Mouse (Mus musculus): ENCODE measurements around the gene Sapcd1. TPM values are rescaled to one million over a fixed set of nuclear protein-coding genes. Genes with fewer than 3 reads are reported as not detected.
A peak's percentile ranks its signal among the peaks of the same experiment; 100 is the strongest.

Gene Sapcd1
- polyA plus RNA-seq, 1 experiment from 2014 or later: 0.64 TPM

- in situ Hi-C loops (cut with MboI; ENCODE audit: low pct_unique_long_range_greater_than_20kb): no loop called here
- ATAC-seq (no peak), DNase-seq (ENCODE audit: low read depth, low spot score) (no peak)
- no peaks in the 10 kb centered on the region for H3K27me3 ChIP-seq
- no peak for TF ChIP-seq CTCF (IDR thresholded peaks at IDR 0.05)
- POLR2A ChIA-PET: no interaction called here
- CTCF ChIA-PET: interaction anchor here (2.5 kb wide), 1 partner anchor 11 kb away, joined by 8 read pairs; no protein-coding TSS in a partner anchor
These were observed 33.1 kb downstream of the Sapcd1 start for GRCm38 (mm10) chr17:34994751-34995150.

GRCm38 (mm10) chr17:34984218-34984617, 43.6 kb downstream of the Sapcd1 start:
- peak; percentile 80 for TF ChIP-seq CTCF (IDR thresholded peaks at IDR 0.05)
- ChIA-PET CTCF (interaction anchor here (0.8 to 3.2 kb wide), 11 partner anchors 11 to 194 kb away, joined by 3 to 22 read pairs (median 4); no protein-coding TSS in a partner anchor), POLR2A (interaction anchor here (0.7 kb wide), 2 partner anchors 28 to 971 kb away, joined by 3 to 4 read pairs; no protein-coding TSS in a partner anchor)
- in situ Hi-C loops (cut with MboI; ENCODE audit: low pct_unique_long_range_greater_than_20kb): loop anchor here (5.0 kb wide), 1 partner anchor 67 kb away; no protein-coding TSS in a partner anchor
- H3K27me3 ChIP-seq: no peaks in the 10 kb centered on the region
- ATAC-seq (no peak), DNase-seq (ENCODE audit: low read depth, low spot score) (no peak)

DNA sequence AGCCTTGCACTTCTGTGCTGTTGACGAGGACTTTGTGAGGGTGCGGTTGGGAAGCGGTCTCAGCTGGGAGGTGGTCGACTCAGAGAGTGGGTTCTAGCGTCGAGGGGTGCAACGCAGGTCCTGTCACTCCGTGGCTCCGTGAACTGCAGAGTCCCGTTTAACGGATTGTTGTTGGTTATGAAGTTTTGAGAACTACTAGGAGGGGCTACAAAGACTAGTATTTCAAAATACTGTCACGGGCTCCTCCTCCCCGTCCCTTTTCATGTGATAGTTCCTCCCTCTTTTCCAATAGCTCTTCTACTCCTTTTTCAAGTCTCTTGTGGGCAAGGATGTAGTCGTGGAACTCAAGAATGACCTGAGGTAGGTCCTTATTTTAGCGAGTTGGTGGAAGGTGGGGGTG, 45.5 kb downstream of the Sapcd1 start:
- CTCF ChIA-PET: interaction anchor here (3.2 kb wide), 1 partner anchor 27 kb away, joined by 20 read pairs; no protein-coding TSS in a partner anchor
- POLR2A ChIA-PET: interaction anchor here (1.5 kb wide), 1 partner anchor 8 kb away, joined by 8 read pairs; no protein-coding TSS in a partner anchor
- in situ Hi-C loops (cut with MboI; ENCODE audit: low pct_unique_long_range_greater_than_20kb): loop anchor here (5.0 kb wide), 1 partner anchor 65 kb away; no protein-coding TSS in a partner anchor
- ATAC-seq (no peak), DNase-seq (ENCODE audit: low read depth, low spot score) (no peak)
- no peaks in the 10 kb centered on the region for H3K27me3 ChIP-seq
- no peak for TF ChIP-seq CTCF (IDR thresholded peaks at IDR 0.05)

- ChIA-PET POLR2A (interaction anchor here (0.8 to 1.5 kb wide), 7 partner anchors 8 to 27 kb away, joined by 3 to 8 read pairs (median 5); no protein-coding TSS in a partner anchor), CTCF (interaction anchor here (0.9 to 3.2 kb wide), 9 partner anchors 14 to 127 kb away, joined by 3 to 23 read pairs (median 4); no protein-coding TSS in a partner anchor)
- in situ Hi-C loops (cut with MboI; ENCODE audit: low pct_unique_long_range_greater_than_20kb): loop anchor here (5.0 kb wide), 1 partner anchor 64 kb away; no protein-coding TSS in a partner anchor
- DNase-seq (ENCODE audit: low read depth, low spot score) (no peak), ATAC-seq (peak; percentile 58)
- no peaks in the 10 kb centered on the region for H3K27me3 ChIP-seq
- TF ChIP-seq CTCF (IDR thresholded peaks at IDR 0.05): no peak
These were observed 46.1 kb downstream of the Sapcd1 start, which contains the start of gene Lsm2 for GRCm38 (mm10) chr17:34981690-34982180. Gene Lsm2, plus strand, starts transcription at chr17:34981862.

DNA sequence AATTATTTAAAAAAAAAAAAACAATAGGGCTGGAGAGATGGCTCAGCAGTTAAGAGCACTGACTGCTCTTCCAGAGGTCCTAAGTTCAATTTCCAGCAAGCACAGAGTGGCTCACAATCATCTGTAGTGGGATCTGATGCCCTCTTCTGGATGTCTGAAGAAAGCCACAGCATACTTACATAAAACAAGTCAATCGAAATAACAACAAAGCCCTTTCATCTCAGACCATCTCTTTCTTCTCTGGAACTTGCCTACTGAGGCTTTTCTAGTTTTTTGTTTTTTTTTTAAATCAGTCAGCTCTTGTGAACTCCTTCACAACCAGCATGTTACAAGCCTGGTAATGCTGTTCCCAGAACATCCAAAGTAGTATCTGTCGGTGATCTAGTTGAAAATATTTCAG, 47.2 kb downstream of the Sapcd1 start:
- no peak for ATAC-seq
- POLR2A ChIA-PET: interaction anchor here (0.9 to 1.4 kb wide), 4 partner anchors 13 to 26 kb away, joined by 3 to 7 read pairs (median 4); no protein-coding TSS in a partner anchor
- CTCF ChIA-PET: interaction anchor here (0.7 to 2.9 kb wide), 8 partner anchors 13 to 126 kb away, joined by 3 to 23 read pairs (median 4); no protein-coding TSS in a partner anchor

DNA sequence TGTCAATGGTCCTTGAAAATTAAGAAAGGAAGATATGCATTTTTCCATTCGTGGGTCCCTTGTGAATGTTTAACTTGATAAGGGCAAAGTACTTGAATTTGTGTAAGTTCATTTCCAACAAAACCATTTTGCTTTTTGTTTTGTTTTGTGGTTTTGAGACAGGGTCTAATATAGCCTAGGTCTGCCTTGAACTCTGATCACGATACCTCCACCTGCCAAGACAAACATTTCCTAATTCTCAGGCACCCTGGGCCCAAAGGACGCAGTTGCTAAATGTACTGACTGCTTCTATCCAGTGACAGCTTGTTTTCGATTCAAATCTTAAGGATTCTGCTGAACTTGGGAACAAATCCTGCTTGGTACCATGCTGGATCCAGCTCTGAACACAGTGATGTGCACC, 48.2 kb downstream of the Sapcd1 start:
- ATAC-seq: no peak
- in situ Hi-C loops (cut with MboI; ENCODE audit: low pct_unique_long_range_greater_than_20kb): loop anchor here (5.0 kb wide), 1 partner anchor 62 kb away; no protein-coding TSS in a partner anchor

More for the DNA sequence above, 47.2 kb downstream of the Sapcd1 start:
- H3K27me3 ChIP-seq: no peaks in the 10 kb centered on the region
- peak; percentile 86 for TF ChIP-seq CTCF (IDR thresholded peaks at IDR 0.05)
- in situ Hi-C loops (cut with MboI; ENCODE audit: low pct_unique_long_range_greater_than_20kb): loop anchor here (5.0 kb wide), 1 partner anchor 63 kb away; no protein-coding TSS in a partner anchor
- no peak for DNase-seq (ENCODE audit: low read depth, low spot score)

GRCm38 (mm10) chr17:34978239-34978638, 49.6 kb downstream of the Sapcd1 start:
- TF ChIP-seq CTCF (IDR thresholded peaks at IDR 0.05): no peak
- ChIA-PET POLR2A (no interaction called here), CTCF (interaction anchor here (2.9 kb wide), 1 partner anchor 22 kb away, joined by 12 read pairs; no protein-coding TSS in a partner anchor)
- no peaks in the 10 kb centered on the region for H3K27me3 ChIP-seq
- in situ Hi-C loops (cut with MboI; ENCODE audit: low pct_unique_long_range_greater_than_20kb): no loop called here
- DNase-seq (ENCODE audit: low read depth, low spot score) (no peak), ATAC-seq (no peak)

More for the DNA sequence above, 48.2 kb downstream of the Sapcd1 start:
- POLR2A ChIA-PET: interaction anchor here (0.5 kb wide), 1 partner anchor 1484 kb away, joined by 7 read pairs; no protein-coding TSS in a partner anchor
- no peak for DNase-seq (ENCODE audit: low read depth, low spot score)
- H3K27me3 ChIP-seq: no peaks in the 10 kb centered on the region
- CTCF ChIA-PET: interaction anchor here (0.7 to 2.9 kb wide), 5 partner anchors 12 to 36 kb away, joined by 3 to 23 read pairs (median 3); no protein-coding TSS in a partner anchor
- no peak for TF ChIP-seq CTCF (IDR thresholded peaks at IDR 0.05)

- ATAC-seq: no peak
- CTCF ChIA-PET: interaction anchor here (1.3 to 2.9 kb wide), 2 partner anchors 9 to 21 kb away, joined by 4 to 12 read pairs; no protein-coding TSS in a partner anchor
- no peaks in the 10 kb centered on the region for H3K27me3 ChIP-seq
These were observed 50.8 kb downstream of the Sapcd1 start for GRCm38 (mm10) chr17:34977000-34977399.

More at GRCm38 (mm10) chr17:34977000-34977399, 50.8 kb downstream of the Sapcd1 start:
- no peak for TF ChIP-seq CTCF (IDR thresholded peaks at IDR 0.05)
- POLR2A ChIA-PET: interaction anchor here (0.9 to 1.2 kb wide), 2 partner anchors 12 to 25 kb away, joined by 3 to 4 read pairs; no protein-coding TSS in a partner anchor
- in situ Hi-C loops (cut with MboI; ENCODE audit: low pct_unique_long_range_greater_than_20kb): no loop called here
- no peak for DNase-seq (ENCODE audit: low read depth, low spot score)

Other genes starting within 250 kb of the Sapcd1 start
- gene Cyp21a1, start 223.5 kb downstream of the Sapcd1 start, polyA plus RNA-seq (2021): not detected
- 50.8 TPM for gene Stk19, start 191.1 kb downstream of the Sapcd1 start, polyA plus RNA-seq (2021)
- gene Dxo, start 191.0 kb downstream of the Sapcd1 start, polyA plus RNA-seq (2021): 34.4 TPM
- gene Skiv2l, start 177.8 kb downstream of the Sapcd1 start, polyA plus RNA-seq (2021): 69.3 TPM
- gene Nelfe, start 177.6 kb downstream of the Sapcd1 start, polyA plus RNA-seq (2021): 73.2 TPM
- 3.1 TPM for gene Cfb, start 165.5 kb downstream of the Sapcd1 start, polyA plus RNA-seq (2021)
- gene Zbtb12, start 148.5 kb downstream of the Sapcd1 start, polyA plus RNA-seq (2021): 33.5 TPM
- gene Gm20547, start 146.0 kb downstream of the Sapcd1 start, polyA plus RNA-seq (2021): not detected
- 0.65 TPM for gene C2, start 129.8 kb downstream of the Sapcd1 start, polyA plus RNA-seq (2021)
- gene Ehmt2, start 129.5 kb downstream of the Sapcd1 start, polyA plus RNA-seq (2021): 200 TPM
- 0.37 TPM for gene Slc44a4, start 113.5 kb downstream of the Sapcd1 start, polyA plus RNA-seq (2021)
- gene Neu1, start 96.8 kb downstream of the Sapcd1 start, polyA plus RNA-seq (2021): 75.4 TPM
- 47.3 TPM for gene Hspa1b, start 68.8 kb downstream of the Sapcd1 start, polyA plus RNA-seq (2021)
- gene Gm20481, start 58.1 kb downstream of the Sapcd1 start, polyA plus RNA-seq (2021): 1.2 TPM
- gene Hspa1a, start 55.9 kb downstream of the Sapcd1 start, polyA plus RNA-seq (2021): 9.2 TPM
- 1.9 TPM for gene Hspa1l, start 55.3 kb downstream of the Sapcd1 start, polyA plus RNA-seq (2021)
- gene Lsm2, start 46.2 kb downstream of the Sapcd1 start, polyA plus RNA-seq (2021): 64.4 TPM
- 123 TPM for gene Vars, start 27.0 kb downstream of the Sapcd1 start, polyA plus RNA-seq (2021)
- gene Vwa7, start 11.4 kb downstream of the Sapcd1 start, polyA plus RNA-seq (2021): 1.2 TPM
- 2.9 TPM for gene Msh5, start 18.7 kb upstream of the Sapcd1 start, polyA plus RNA-seq (2021)
- gene Clic1, start 21.9 kb upstream of the Sapcd1 start, polyA plus RNA-seq (2021): 671 TPM
- gene Ddah2, start 31.0 kb upstream of the Sapcd1 start, polyA plus RNA-seq (2021): 198 TPM
- gene Ly6g6c, start 37.4 kb upstream of the Sapcd1 start, polyA plus RNA-seq (2021): not detected
- not detected for gene Mpig6b, start 38.2 kb upstream of the Sapcd1 start, polyA plus RNA-seq (2021)
- gene Ly6g6e, start 48.9 kb upstream of the Sapcd1 start, polyA plus RNA-seq (2021): not detected
- 0.19 TPM for gene Ly6g6d, start 50.0 kb upstream of the Sapcd1 start, polyA plus RNA-seq (2021)
- gene Ly6g6f, start 57.6 kb upstream of the Sapcd1 start, polyA plus RNA-seq (2021): not detected
- 77.3 TPM for gene Abhd16a, start 61.2 kb upstream of the Sapcd1 start, polyA plus RNA-seq (2021)
- gene Ly6g5c, start 80.3 kb upstream of the Sapcd1 start, polyA plus RNA-seq (2021): not detected
- gene Ly6g5b, start 87.4 kb upstream of the Sapcd1 start, polyA plus RNA-seq (2021): 0.27 TPM
- 28.4 TPM for gene Gpank1, start 93.4 kb upstream of the Sapcd1 start, polyA plus RNA-seq (2021)
- gene Csnk2b, start 94.0 kb upstream of the Sapcd1 start, polyA plus RNA-seq (2021): 254 TPM
- gene D17H6S53E, start 98.4 kb upstream of the Sapcd1 start, polyA plus RNA-seq (2021): 29.3 TPM
- 0.15 TPM for gene Apom, start 104.0 kb upstream of the Sapcd1 start, polyA plus RNA-seq (2021)
- 283 TPM for gene Bag6, start 107.2 kb upstream of the Sapcd1 start, polyA plus RNA-seq (2021)
- 300 TPM for gene Prrc2a, start 136.9 kb upstream of the Sapcd1 start, polyA plus RNA-seq (2021)
- gene Aif1, start 148.1 kb upstream of the Sapcd1 start, polyA plus RNA-seq (2021): 0.14 TPM
- gene Lst1, start 160.4 kb upstream of the Sapcd1 start, polyA plus RNA-seq (2021): not detected
- not detected for gene Ltb, start 166.4 kb upstream of the Sapcd1 start, polyA plus RNA-seq (2021)
- gene Tnf, start 174.0 kb upstream of the Sapcd1 start, polyA plus RNA-seq (2021): not detected
- 0.14 TPM for gene Lta, start 177.3 kb upstream of the Sapcd1 start, polyA plus RNA-seq (2021)
- 0.54 TPM for gene Gm16181, start 192.8 kb upstream of the Sapcd1 start, polyA plus RNA-seq (2021)
- gene Atp6v1g2, start 205.6 kb upstream of the Sapcd1 start, polyA plus RNA-seq (2021): 3.7 TPM
- 32.8 TPM for gene Nfkbil1, start 207.8 kb upstream of the Sapcd1 start, polyA plus RNA-seq (2021)
- gene Ddx39b, start 213.7 kb upstream of the Sapcd1 start, polyA plus RNA-seq (2021): 321 TPM
- 112 TPM for gene H2-D1, start 234.7 kb upstream of the Sapcd1 start, polyA plus RNA-seq (2021)

Data from Patski (cell line).